Mouse (Mus musculus): ENCODE measurements around the gene Nell2.

DNA sequence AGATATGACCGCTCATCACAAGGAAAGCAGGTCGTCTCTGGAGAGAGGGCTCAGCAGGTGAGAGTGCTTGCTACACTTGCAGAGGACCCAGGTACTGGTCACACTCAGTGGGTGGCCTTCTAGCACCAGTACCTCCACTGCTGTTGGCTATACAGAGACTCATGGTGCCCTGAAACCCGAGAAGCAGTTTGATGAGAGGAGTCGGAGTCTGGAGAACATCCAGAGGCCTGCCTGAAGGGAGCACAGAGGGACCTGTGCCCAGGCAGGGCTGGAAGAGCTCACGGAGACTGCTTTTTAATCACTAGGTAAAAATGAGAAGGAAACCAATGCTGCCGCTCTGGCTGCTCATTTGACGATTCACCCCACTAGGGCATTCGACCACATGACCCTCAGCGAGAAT, 271.2 kb downstream of the Nell2 start:
- TF ChIP-seq CTCF (IDR thresholded peaks at IDR 0.05; ENCODE audit: low read depth) (no peak), EP300 (IDR thresholded peaks at IDR 0.05; ENCODE audit: low read depth) (no peak)

All from liver, postnatal 0 days (tissue).